Mouse (Mus musculus): ENCODE measurements at regions not wholly inside any gene's neighbourhood (a gene's known extent, or its start where the extent isn't known, plus 50 kb on each side); places are given as distances from the start of the nearest gene placed in this dataset.

- no peak for TF ChIP-seq POLR2A (IDR thresholded peaks at IDR 0.05; ENCODE audit: low read depth, low read length)
- no peak for TF ChIP-seq CTCF (IDR thresholded peaks at IDR 0.05; ENCODE audit: extremely low read depth, insufficient read length, insufficient replicate concordance, low read depth, low read length)
Measured at GRCm38 (mm10) chr9:33070116-33070515, 434.1 kb downstream of the Ets1 start.
